Mouse (Mus musculus) heart, embryonic 11.5 days (tissue): Measurements from ENCODE around the gene Tsacc. TPM values are rescaled to one million over a fixed set of nuclear protein-coding genes. Genes with fewer than 3 reads are reported as not detected.

Experiments used
- ATAC-seq: fragments of 200-750 bp; cut with Nextera tagmentation; replicated peaks from 2 replicates; pipeline ENCODE4 v1.8.0; 2017; ENCODE audit warnings: moderate library complexity; ENCODE audit not compliant: insufficient number of reproducible peaks, low FRiP score, low TSS enrichment
- H3K27ac ChIP-seq: fragments of 300-500 bp; sonication (generic); 2 replicates; pipeline ENCODE4 v1.5.1; 2014; ENCODE audit warnings: mild to moderate bottlenecking, low read depth, low read length
- H3K27me3 ChIP-seq: fragments of 300-500 bp; sonication (generic); 2 replicates; pipeline ENCODE4 v1.6.1; 2014; ENCODE audit warnings: mild to moderate bottlenecking, low read length, mixed read lengths; ENCODE audit not compliant: control insufficient read depth, insufficient read depth
- H3K36me3 ChIP-seq: fragments of 300-500 bp; sonication (generic); 2 replicates; pipeline ENCODE4 v1.6.1; 2014; ENCODE audit warnings: mild to moderate bottlenecking, low read length, moderate library complexity, mixed read lengths; ENCODE audit not compliant: control insufficient read depth, insufficient read depth
- H3K4me1 ChIP-seq: fragments of 300-500 bp; sonication (generic); 2 replicates; pipeline ENCODE4 v1.6.1; 2014; ENCODE audit warnings: low read length; ENCODE audit not compliant: control insufficient read depth, insufficient read depth
- H3K4me2 ChIP-seq: fragments of 300-500 bp; sonication (generic); 2 replicates; pipeline ENCODE4 v1.6.1; 2014; ENCODE audit warnings: mild to moderate bottlenecking, moderate library complexity
- H3K4me3 ChIP-seq: fragments of 300-500 bp; sonication (generic); 2 replicates; pipeline ENCODE4 v1.5.1; 2014; ENCODE audit warnings: low read depth, low read length
- H3K9ac ChIP-seq: fragments of 300-500 bp; sonication (generic); 2 replicates; pipeline ENCODE4 v1.6.1; 2014; ENCODE audit warnings: mild to moderate bottlenecking, low read depth, low read length, moderate library complexity
- H3K9me3 ChIP-seq: fragments of 300-500 bp; sonication (generic); replicated peaks from 2 replicates; pipeline ENCODE4 v1.6.1; 2016; ENCODE audit warnings: low read length; ENCODE audit not compliant: control insufficient read depth
- WGBS: fragments of 180-500 bp; shearing (Covaris S2); extraction: QIAGEN DNeasy Blood & Tissue Kit; methylation state at CpG from one replicate; pipeline ENCODE4 v1.1.7; 2014; ENCODE audit not compliant: insufficient replicate concordance; 5-methylcytosine and 5-hydroxymethylcytosine counted together
- polyA plus RNA-seq: library from polyadenylated mRNA; unstranded; fragments of >200 nt; fragmentation: Nextera tagmentation; extraction: Ambion mirVana; gene quantifications from 2 replicates; pipeline ENCODE4 v1.2.1, GENCODE M21; 2014

The Tsacc gene
- 12.8 and 14.9 TPM in 2 replicates for polyA plus RNA-seq

DNA sequence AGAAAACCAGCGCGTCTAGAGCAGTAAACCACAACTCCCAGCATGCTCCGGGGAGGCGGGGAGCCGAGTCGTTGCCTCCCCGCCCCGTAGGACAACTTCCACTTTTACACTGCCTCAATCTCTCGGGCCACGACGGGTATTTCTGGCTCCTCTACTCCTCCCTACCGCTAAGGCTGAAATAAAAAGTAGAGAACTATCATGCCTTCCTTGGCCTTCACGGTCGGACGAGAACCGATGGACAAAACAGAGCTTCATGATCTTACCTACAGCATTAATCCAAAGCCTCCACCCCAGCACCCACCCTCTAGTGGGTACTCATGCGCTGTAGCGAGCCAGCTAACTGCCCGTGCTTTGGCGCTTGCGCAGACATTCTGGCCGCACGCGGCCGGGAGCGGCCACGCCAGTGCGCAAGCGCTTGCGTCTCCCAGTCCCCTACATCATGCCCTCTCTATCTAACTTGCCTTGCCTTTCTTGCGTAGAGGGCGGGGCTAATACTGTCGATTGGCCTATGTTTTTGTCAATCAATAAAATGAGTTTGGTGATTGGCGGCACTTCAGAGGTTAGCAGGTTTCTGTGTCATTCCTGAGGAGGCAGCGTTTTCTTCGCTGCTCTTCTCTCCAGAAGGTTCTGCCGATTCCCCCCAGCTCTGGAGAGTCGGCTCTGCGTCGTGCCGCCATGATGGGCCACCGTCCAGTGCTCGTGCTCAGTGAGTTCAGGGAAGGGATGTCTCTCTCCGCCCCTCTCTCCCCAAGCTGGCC is at the start of gene Tsacc, which contains the start of gene Cct3:
Tsacc (minus strand) TSS at position 439 of the 758 bp plus-strand sequence.
Cct3 (plus strand) TSS at position 556 of the 758 bp plus-strand sequence.
- peak within 1 kb of the TSS; percentile 96 for H3K27ac ChIP-seq
- peaks cover 8% of the 10 kb centered on the region for H3K4me1 ChIP-seq
- peaks cover 12% of the 10 kb centered on the region for H3K36me3 ChIP-seq
- ATAC-seq: peak; percentile 97
- peak within 1 kb of the TSS; percentile 90 for H3K4me2 ChIP-seq
- under 1% methylated on average over 44 of the region's 44 CpGs for WGBS
- H3K4me3 ChIP-seq: peak within 1 kb of the TSS; percentile 81
- H3K9ac ChIP-seq: peak within 1 kb of the TSS; percentile 84
- no peaks in the 10 kb centered on the region for H3K27me3 ChIP-seq
- no peaks in the 10 kb centered on the region for H3K9me3 ChIP-seq

DNA sequence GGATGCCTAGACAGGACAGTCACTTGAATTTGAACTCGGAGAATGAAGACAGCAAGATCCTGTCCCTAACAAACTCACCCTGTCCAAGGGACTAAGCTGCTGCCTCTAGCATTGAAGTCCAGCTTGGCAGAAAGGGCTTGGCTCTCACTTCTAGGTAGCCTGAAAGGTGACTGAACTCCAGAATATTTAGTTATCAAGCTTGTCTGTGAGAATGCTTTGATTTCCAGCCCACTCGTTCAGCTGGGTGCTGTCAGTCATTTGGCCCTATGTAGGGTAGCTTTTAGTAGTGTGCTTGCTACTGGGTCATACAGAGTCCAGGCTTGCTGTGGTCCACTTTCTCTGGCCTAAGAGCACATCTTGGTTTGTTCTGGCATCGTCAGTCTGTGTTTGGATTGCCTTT is 42.2 kb upstream of the Tsacc start:
- Histone ChIP-seq H3K9me3 (no peaks in the 10 kb centered on the region), H3K9ac (no peak overlapping the region), H3K27ac (no peak overlapping the region; the same call in 1 of the 2 replicates), H3K4me2 (peak overlapping the region; percentile 63; the same call in 1 of the 2 replicates), H3K27me3 (no peaks in the 10 kb centered on the region), H3K36me3 (peaks cover 24% of the 10 kb centered on the region), H3K4me3 (no peak overlapping the region), H3K4me1 (peaks cover 14% of the 10 kb centered on the region)
- no peak for ATAC-seq
- WGBS: 68% methylated on average over 3 of the region's 3 CpGs

DNA sequence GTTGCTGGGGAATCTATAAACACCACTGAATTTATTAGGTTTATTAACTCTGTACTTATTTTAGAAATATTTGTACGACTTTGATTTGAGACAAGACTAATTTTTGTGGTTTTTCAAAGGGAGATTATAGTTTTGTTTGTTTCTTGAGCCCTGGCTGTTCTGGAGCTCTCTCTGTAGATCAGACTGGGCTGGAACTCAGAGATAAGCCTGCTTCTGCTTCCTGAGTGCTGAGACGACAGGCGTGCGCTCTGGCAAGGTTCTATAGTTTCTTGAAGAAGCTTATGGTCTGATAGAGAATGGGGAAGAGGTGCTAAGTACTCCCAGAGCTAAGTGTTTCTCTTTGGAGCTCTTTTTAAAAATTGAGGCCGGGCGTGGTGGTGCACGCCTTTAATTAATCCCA is 41.5 kb upstream of the Tsacc start:
- H3K27ac ChIP-seq: no peak overlapping the region; the same call in 1 of the 2 replicates
- H3K9me3 ChIP-seq: no peaks in the 10 kb centered on the region
- no peak overlapping the region for H3K9ac ChIP-seq
- peaks cover 18% of the 10 kb centered on the region for H3K36me3 ChIP-seq
- peak overlapping the region; percentile 63; the same call in 1 of the 2 replicates for H3K4me2 ChIP-seq
- peaks cover 14% of the 10 kb centered on the region for H3K4me1 ChIP-seq
- H3K4me3 ChIP-seq: no peak overlapping the region
- no peaks in the 10 kb centered on the region for H3K27me3 ChIP-seq
- ATAC-seq: no peak
- WGBS: 71% methylated on average over 7 of the region's 7 CpGs

DNA sequence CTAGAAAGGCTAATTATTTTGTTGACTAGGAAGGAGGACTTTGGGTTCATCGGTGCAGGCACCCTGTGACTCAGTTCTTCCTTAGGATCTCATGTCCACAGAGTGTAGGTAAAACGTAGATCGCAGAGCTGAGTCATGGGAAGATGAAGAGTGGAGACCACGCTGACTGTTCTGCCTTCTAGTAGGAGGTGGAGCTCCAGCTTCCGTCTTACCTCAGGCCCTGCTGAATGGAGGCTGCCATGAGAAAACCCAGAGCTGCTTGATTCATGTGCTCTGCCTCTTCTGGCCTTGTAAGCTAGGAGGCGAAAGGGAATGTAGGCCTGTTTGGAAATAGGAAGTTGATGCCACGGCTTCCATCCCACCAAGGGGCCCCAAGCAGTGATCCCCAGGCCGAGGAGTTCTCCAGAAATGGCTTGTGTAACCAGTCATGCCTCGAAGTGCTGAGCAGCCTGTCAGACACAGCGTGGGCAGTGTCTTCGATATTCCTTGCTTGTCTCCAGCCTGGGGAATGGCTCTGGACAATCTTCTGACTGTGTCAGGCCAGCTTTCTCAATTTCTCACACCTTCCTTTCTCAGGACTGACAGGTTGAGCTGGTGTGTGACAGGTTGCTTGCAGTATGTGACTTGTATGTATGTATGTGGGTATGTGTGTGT is 40.7 kb upstream of the Tsacc start:
- Histone ChIP-seq H3K9me3 (no peaks in the 10 kb centered on the region), H3K27me3 (no peaks in the 10 kb centered on the region), H3K36me3 (peaks cover 10% of the 10 kb centered on the region), H3K4me2 (peak overlapping the region; percentile 63), H3K9ac (peak overlapping the region; percentile 50), H3K4me3 (peak overlapping the region; percentile 89), H3K27ac (peak overlapping the region; percentile 94), H3K4me1 (peaks cover 14% of the 10 kb centered on the region)
- ATAC-seq: no peak
- 65% methylated on average over 11 of the region's 11 CpGs for WGBS

DNA sequence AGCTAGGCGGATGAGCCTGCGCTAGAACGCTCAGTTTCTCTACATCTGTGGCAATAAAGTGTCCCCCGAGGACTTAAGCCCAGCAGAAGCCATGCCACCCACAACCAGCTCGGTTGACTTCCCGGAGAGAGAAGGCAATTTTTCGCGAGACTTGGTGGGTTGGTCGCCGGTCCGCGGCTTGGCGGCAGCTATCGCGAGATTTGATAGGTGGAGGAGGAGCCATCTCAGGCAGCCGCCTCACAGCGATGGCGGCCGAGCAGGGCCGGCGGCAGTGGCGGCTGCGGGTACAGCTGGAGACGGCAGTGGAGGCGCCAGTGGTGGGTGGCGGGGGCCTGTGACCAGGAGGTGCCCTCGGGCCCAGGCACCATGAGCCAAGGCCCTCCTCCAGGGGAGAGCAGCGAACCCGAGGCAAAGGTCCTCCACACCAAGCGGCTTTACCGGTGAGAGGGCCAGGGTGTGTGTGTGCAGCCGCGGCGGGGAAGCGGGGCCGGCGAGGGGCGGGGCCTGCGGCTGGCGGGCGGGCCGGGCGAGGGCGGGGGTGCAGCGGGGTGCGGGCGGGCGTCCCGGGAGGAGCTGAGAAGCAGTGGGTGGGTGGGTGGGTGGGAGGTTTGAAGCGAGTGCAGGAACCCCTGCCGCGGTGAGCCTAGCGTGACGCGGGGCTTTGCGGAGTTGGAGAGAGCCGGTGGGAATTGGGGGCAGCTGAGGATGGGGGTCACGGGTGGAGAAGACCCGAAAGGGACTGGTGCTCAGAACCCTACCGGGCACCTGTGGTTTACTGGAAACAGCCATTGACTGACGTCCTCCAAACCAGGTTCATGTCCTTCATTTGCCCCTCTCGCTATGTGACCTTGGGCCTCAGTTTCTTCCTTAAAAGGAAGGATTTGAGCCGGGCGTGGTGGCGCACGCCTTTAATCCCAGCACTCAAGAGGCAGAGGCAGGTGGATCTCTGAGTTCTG is 39.5 kb upstream of the Tsacc start, which contains the start of the genes Tmem79 and Smg5:
Tmem79 (minus strand) TSS at position 91 of the 956 bp plus-strand sequence.
Smg5 (plus strand) TSS at position 203 of the 956 bp plus-strand sequence.
- Histone ChIP-seq H3K27ac (peak within 1 kb of the TSS; percentile 94), H3K9ac (peak within 1 kb of the TSS; percentile 97), H3K4me2 (peak within 1 kb of the TSS; percentile 82), H3K4me1 (peaks cover 14% of the 10 kb centered on the region), H3K9me3 (no peaks in the 10 kb centered on the region), H3K4me3 (peak within 1 kb of the TSS; percentile 89), H3K27me3 (no peaks in the 10 kb centered on the region), H3K36me3 (no peaks in the 10 kb centered on the region)
- ATAC-seq: peak; percentile 86
- 1% methylated on average over 54 of the region's 66 CpGs for WGBS

DNA sequence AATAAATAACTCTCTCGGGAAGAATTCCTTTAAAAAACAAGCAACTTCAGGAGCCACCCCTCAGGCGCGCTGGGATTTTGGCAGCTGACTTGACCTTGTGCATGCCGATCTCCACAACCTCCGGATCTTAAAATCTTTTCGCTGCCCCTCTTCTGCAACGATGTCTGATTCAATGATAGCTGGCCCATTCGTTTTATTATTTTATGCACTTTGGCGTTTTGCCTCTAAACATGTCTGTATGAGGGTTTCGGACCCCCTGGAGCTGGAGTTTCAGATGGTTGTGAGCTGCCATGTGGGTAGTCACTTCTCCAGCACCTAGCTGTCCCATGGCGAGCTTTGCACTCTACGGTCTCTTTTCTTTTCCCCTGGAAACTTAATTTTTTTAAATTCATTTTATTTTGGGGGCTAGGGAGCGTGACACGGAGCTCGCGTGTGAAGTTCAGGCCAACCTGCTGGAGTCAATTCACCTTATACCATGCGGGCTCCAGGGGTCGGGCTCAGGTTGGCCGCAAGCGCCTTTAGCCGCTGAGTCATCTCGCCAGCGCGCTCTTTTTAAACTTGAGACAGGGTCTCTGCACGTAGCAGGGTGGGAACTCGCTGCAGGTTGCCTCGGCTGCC is 38.7 kb upstream of the Tsacc start:
- Histone ChIP-seq H3K4me1 (peaks cover 14% of the 10 kb centered on the region), H3K9me3 (no peaks in the 10 kb centered on the region), H3K9ac (peak overlapping the region; percentile 97), H3K4me3 (peak overlapping the region; percentile 89), H3K27me3 (no peaks in the 10 kb centered on the region), H3K4me2 (peak overlapping the region; percentile 82), H3K36me3 (no peaks in the 10 kb centered on the region), H3K27ac (peak overlapping the region; percentile 94)
- WGBS: under 1% methylated on average over 27 of the region's 27 CpGs
- ATAC-seq: 0 out of 2 replicates have a peak, but pooled peaks have one; percentile 44

DNA sequence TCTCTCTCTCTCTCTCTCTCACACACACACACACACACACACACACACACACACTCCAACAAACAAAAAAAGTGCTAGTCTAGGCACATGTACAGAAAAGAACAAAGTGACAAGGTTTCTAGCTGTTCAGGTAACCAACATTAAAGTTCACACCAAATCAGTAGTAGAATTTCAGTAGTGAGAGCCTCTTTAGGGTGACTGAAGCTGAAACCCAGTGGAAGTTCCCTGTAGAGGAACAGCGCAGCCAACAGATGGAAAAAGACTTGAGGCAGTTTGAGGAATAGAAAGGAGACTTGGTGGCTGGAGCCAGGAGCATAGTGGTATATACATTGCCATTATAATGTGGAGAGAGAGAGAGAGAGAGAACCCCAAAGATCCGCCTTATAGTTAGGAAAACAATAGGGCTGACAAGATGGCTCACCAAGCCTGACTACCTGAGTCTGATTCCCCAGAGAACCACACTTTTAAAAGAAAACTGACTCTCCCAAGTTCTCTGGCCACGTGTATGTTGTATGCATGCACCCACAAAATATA is 38.2 kb upstream of the Tsacc start:
- peak overlapping the region; percentile 82 for H3K4me2 ChIP-seq
- H3K36me3 ChIP-seq: no peaks in the 10 kb centered on the region
- WGBS: 33% methylated on average over 3 of the region's 3 CpGs
- peak overlapping the region; percentile 97 for H3K9ac ChIP-seq
- H3K4me3 ChIP-seq: peak overlapping the region; percentile 89
- peak overlapping the region; percentile 94 for H3K27ac ChIP-seq
- peaks cover 14% of the 10 kb centered on the region for H3K4me1 ChIP-seq
- ATAC-seq: no peak
- no peaks in the 10 kb centered on the region for H3K27me3 ChIP-seq
- no peaks in the 10 kb centered on the region for H3K9me3 ChIP-seq
